Mouse (Mus musculus) G1E (cell line): ENCODE measurements at regions not wholly inside any gene's neighbourhood (a gene's known extent, or its start where the extent isn't known, plus 50 kb on each side); places are given as distances from the start of the nearest gene placed in this dataset.

ENCODE experiments used
- ATAC-seq: 2 replicates; pipeline ENCODE4 v1.8.0; 2016; ENCODE audit warnings: mild to moderate bottlenecking; ENCODE audit not compliant: insufficient number of reproducible peaks, poor library complexity, low FRiP score, severe bottlenecking; ENCODE audit errors: extremely low read depth
- DNase-seq: peaks from one replicate; pipeline ENCODE4 v3.0.0; 2012; ENCODE audit warnings: low spot score
- H3K27me3 ChIP-seq: 2 replicates; pipeline ENCODE4 v1.6.1; 2012; ENCODE audit warnings: mild to moderate bottlenecking, low read length, inconsistent platforms; ENCODE audit not compliant: insufficient read depth
- H3K36me3 ChIP-seq: replicated peaks from 2 replicates; pipeline ENCODE3; 2012; ENCODE audit warnings: mild to moderate bottlenecking, inconsistent platforms
- H3K4me1 ChIP-seq: 2 replicates; pipeline ENCODE4 v1.6.1; 2012; ENCODE audit warnings: low read depth, low read length, inconsistent platforms, mixed read lengths; ENCODE audit not compliant: insufficient read depth
- H3K4me3 ChIP-seq: 2 replicates; pipeline ENCODE4 v1.5.1; 2012; ENCODE audit warnings: low read depth, mild to moderate bottlenecking, inconsistent platforms, low read length, moderate library complexity, mixed read lengths
- H3K9me3 ChIP-seq: replicated peaks from 2 replicates; pipeline ENCODE4 v1.6.1; 2012; ENCODE audit warnings: inconsistent platforms
- CTCF ChIP-seq: IDR thresholded peaks from 2 replicates; pipeline ENCODE4 v1.5.1; 2012; ENCODE audit warnings: low read depth, low read length, inconsistent platforms, mixed read lengths
- GATA1 ChIP-seq: IDR thresholded peaks from 2 replicates; pipeline ENCODE4 v1.6.1; 2012; ENCODE audit warnings: borderline replicate concordance, low read length, inconsistent platforms, mixed read lengths
- GATA2 ChIP-seq: IDR thresholded peaks from 2 replicates; pipeline ENCODE4 v1.6.1; 2012; ENCODE audit warnings: low read depth, low read length, inconsistent platforms, borderline replicate concordance
- POLR2AphosphoS5 ChIP-seq: IDR thresholded peaks from 2 replicates; pipeline ENCODE4 v1.6.1; 2012; ENCODE audit warnings: low read depth, low read length, inconsistent platforms; ENCODE audit not compliant: insufficient replicate concordance
- TAL1 ChIP-seq: conservative IDR thresholded peaks from 2 replicates; pipeline ENCODE4 v1.6.1; 2012; ENCODE audit warnings: low read depth, low read length, inconsistent platforms, mixed read lengths

DNA sequence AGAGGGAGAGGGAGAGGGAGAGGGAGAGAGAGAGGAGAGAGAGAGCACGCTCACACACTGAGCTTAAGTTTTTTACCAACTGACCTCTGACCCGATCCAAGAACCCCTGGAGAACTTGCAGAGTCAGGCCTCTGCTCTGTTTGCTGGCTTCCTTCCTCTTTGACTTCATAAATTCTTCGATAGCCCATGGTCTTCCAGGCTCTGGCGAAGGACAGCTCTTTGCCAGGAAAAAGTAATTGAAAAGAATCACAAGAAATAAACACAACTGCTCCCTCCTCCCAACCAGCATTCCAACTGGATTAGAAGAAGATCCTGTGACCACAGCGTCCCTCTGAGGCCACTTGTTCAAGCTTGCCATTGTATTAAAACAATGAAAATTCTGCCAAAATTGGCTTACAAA, 182.8 kb downstream of the Tmem132e start:
- no peak for ATAC-seq
- no peaks in the 10 kb centered on the region for H3K36me3 ChIP-seq
- DNase-seq = no peak
- peaks cover 69% of the 10 kb centered on the region for H3K9me3 ChIP-seq
- no peaks in the 10 kb centered on the region for H3K4me1 ChIP-seq
- no peak for TF ChIP-seq CTCF
- H3K4me3 ChIP-seq = no peak overlapping the region
- H3K27me3 ChIP-seq = no peaks in the 10 kb centered on the region

DNA sequence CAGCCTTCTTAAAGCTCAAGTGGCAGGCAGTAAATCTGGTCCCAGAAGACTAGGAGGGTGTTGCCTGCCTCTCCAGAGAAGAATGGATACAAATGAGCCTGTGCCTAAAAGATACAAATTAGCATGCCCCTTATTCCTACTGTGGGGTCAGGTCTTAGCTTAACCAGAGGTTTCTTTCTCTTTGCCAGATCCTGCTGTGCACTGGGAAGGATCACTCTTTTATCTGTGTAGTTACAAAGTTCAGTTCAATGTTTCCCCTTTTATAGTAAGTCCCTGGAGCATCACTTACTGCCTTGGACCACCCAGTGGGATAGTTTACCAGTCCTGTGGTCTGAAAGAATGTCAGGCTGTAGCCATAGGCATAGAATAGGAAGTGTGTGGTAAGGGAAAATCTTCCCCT, 181.1 kb downstream of the Tmem132e start:
- no peak for DNase-seq
- no peaks in the 10 kb centered on the region for H3K27me3 ChIP-seq
- no peaks in the 10 kb centered on the region for H3K4me1 ChIP-seq
- peaks cover 73% of the 10 kb centered on the region for H3K9me3 ChIP-seq
- TF ChIP-seq GATA1 (no peak), POLR2AphosphoS5 (no peak), CTCF (no peak), GATA2 (no peak), TAL1 (no peak)
- no peak overlapping the region for H3K4me3 ChIP-seq
- no peaks in the 10 kb centered on the region for H3K36me3 ChIP-seq
- no peak for ATAC-seq

DNA sequence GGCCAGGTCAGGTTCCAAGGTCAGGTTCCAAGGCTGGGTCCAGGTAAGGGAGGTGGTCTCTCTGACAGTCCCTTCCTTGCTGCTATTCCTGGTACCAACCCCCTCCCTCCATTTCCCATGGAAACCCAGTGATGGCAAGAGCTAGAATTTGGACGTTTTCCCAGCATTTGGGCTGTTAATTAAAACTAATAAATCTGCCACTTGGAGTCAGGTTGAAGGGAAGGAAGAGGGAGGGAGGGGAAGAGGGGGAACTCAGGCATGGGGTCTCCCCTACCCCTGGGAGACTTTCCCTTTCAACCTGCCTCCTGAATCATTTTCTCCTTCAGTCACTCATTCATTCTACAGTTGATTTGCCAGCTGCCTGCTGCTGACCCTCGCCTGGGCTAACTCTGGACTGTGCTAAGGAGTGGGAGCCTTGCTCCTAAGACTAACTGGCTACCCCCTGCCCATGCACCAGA, 179.5 kb downstream of the Tmem132e start:
- H3K4me3 ChIP-seq = no peak overlapping the region
- H3K27me3 ChIP-seq = no peaks in the 10 kb centered on the region
- H3K4me1 ChIP-seq = no peaks in the 10 kb centered on the region
- no peaks in the 10 kb centered on the region for H3K36me3 ChIP-seq
- TF ChIP-seq GATA2 (no peak), TAL1 (no peak), CTCF (no peak), GATA1 (no peak), POLR2AphosphoS5 (no peak)
- ATAC-seq (no peak), DNase-seq (no peak)
- peaks cover 73% of the 10 kb centered on the region for H3K9me3 ChIP-seq

DNA sequence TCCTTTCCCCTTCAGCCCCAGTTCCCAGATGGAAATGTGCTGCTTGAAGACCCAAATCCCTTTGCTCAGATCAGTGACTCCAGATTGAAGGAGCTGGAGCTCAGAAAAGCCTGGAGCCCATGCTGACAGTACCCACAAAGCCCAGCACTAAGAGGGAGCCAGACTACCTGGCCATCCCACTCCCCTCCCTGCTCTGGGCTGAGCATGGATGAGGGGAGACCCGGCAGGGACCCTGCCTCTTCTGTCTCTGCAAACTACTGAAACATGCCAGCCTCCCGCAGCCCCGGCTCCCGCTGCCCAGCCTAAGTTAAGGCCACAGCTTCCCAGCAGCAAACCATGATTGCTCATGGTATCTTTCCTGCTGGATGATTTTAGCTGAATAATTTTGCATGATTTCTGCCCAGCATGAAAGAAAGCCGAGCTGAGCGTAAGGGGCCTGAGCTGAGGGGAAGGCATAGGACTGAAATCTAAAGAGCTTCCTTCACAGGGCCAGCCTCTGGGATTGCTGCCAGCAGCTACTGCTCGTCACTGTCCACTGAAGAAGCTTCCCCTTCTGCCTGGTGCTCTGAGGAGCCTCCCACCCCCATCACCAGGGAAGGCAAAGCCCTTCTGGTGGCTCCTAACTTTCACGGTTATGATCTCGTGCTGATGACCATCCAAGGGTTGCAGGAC, 178.4 kb downstream of the Tmem132e start:
- ATAC-seq = no peak

DNA sequence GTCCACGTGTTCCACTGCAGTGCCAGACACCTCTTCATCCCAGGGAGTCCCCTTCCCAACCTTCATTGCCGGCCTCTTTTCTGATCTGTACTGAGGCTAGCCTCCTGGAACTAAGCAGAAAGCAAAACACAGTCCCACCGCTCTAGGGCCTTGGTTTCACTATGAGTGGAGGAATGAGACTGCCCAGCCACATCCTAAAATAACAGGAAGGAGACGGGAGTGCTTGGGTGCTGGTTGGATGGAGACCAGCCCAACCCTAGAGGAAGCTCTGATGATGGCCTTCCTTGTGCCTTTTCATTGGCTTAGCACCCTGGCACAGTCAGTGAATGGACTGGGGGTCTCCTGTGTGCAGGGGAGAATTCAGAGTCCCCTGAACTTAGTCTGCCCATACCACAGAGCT, 177.4 kb downstream of the Tmem132e start:
- Histone ChIP-seq H3K36me3 (no peaks in the 10 kb centered on the region), H3K4me3 (no peak overlapping the region), H3K4me1 (no peaks in the 10 kb centered on the region), H3K27me3 (no peaks in the 10 kb centered on the region), H3K9me3 (peaks cover 79% of the 10 kb centered on the region)
- ATAC-seq (no peak), DNase-seq (no peak)
- TF ChIP-seq GATA1 (no peak), POLR2AphosphoS5 (no peak), CTCF (no peak), TAL1 (no peak), GATA2 (no peak)

More for the DNA sequence above, 178.4 kb downstream of the Tmem132e start:
- no peak for DNase-seq
- peaks cover 72% of the 10 kb centered on the region for H3K9me3 ChIP-seq
- no peaks in the 10 kb centered on the region for H3K36me3 ChIP-seq
- TF ChIP-seq CTCF (no peak), GATA1 (no peak), GATA2 (no peak), TAL1 (no peak), POLR2AphosphoS5 (no peak)
- no peak overlapping the region for H3K4me3 ChIP-seq
- H3K27me3 ChIP-seq = no peaks in the 10 kb centered on the region
- H3K4me1 ChIP-seq = no peaks in the 10 kb centered on the region

DNA sequence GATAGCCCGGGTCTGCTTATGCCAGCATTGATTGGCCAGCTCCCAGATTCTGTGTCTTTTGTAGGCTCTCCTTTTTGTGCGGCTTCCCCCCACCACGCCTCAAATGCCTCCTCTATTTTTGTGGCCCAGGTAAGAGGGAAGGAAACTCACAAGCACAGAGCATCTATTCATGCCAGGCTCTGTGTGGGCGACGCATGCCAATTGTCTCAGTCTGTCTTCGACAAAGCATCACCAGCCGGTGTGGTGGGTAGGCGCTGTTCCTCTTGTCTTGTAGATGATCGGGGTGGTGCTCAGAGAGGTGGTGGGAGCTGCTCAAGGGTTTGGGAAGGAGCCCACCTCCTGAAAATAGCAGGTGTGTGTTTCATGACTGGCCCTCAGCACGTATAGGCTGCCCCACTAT, 175.5 kb downstream of the Tmem132e start:
- ATAC-seq (no peak), DNase-seq (no peak)
- Histone ChIP-seq H3K36me3 (no peaks in the 10 kb centered on the region), H3K27me3 (no peaks in the 10 kb centered on the region), H3K4me1 (no peaks in the 10 kb centered on the region), H3K4me3 (no peak overlapping the region), H3K9me3 (peaks cover 82% of the 10 kb centered on the region)
- TF ChIP-seq GATA2 (no peak), TAL1 (no peak), CTCF (no peak), POLR2AphosphoS5 (no peak), GATA1 (no peak)

DNA sequence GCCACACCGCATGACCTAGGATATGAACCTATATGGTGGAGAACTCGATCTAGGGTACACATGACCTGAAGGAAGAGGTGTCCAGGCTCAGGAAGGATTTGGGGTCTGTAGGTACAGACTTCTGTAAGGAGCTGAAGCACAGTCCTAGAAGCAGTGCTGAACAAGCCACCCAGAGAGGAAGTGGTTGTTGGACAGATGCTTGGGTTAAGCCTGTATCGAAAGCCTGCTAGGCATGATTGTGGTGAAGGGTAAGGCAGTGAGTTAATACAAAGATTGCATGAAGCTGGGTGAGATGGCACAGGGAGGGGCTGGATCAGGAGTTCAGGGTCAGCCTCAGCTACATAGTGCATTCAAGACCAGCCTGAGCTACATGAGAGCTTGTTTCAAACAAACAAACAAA, 153.3 kb downstream of the Tmem132e start:
- TF ChIP-seq TAL1 (no peak), GATA2 (no peak), POLR2AphosphoS5 (no peak), GATA1 (no peak)
- ATAC-seq (no peak), DNase-seq (no peak)
- no peaks in the 10 kb centered on the region for H3K36me3 ChIP-seq
- H3K4me1 ChIP-seq = no peaks in the 10 kb centered on the region
- H3K27me3 ChIP-seq = no peaks in the 10 kb centered on the region
- no peak overlapping the region for H3K4me3 ChIP-seq
- peaks cover 56% of the 10 kb centered on the region for H3K9me3 ChIP-seq
